Mouse (Mus musculus): ENCODE measurements around the gene Tbx6.
A peak's percentile ranks its signal among the peaks of the same experiment; 100 is the strongest.

Gene Tbx6

DNA sequence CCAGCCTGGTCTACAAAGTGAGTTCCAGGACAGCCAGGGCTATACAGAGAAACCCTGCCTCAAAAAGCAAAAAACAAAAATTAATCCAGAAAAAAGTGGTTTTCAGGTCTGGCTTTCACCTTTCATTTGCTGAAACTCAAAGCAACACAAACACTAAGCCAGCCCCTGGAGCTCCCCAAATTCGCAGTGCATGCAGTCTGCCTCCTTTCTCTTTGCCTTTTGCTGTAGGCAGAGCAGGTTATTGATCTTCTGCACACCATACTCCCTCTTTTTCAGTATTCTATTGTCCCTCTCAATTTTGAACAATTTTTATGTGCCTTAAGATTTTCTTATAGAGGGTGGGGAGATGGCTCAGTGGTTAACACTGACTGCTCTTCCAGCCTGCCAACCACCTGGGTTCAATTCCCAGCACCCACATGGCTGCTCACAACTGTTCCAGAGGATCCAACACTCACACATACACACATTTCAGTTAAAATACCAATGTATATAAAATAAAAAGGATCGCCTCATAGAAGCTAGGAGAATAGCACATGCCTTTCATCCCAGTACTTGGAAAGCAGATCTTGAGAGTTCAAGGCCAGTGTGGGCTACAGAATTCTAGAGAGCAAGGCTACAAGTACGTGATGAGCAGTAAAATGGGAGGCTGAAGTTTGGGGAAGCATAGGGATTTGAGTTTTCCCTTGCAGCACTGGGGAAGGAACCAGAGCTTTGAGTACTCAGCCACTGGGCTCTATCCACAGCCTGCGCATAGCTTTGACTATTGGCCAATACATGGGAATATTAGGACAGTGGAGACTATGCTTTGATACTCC lies 12.4 kb downstream of the Tbx6 start:
- no peak for DNase-seq (ENCODE audit: low read depth, low spot score)

DNA sequence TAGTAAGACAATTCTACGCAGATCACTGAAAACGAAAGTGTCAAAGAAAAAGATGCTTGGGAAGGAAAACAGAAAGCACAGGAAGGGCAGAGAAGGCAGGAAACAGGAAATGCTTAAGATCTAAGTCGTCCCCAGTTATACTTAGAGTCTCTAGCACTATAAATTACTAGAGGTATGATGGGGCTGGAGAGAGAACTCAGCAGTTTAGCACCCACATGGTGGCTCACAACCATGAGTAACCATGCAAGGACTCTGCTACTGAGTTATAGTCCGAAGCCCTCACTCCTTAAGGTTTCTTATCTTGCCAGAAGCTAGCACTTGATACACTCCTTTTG lies 13.0 kb downstream of the Tbx6 start:
- no peak for DNase-seq (ENCODE audit: low read depth, low spot score)

DNA sequence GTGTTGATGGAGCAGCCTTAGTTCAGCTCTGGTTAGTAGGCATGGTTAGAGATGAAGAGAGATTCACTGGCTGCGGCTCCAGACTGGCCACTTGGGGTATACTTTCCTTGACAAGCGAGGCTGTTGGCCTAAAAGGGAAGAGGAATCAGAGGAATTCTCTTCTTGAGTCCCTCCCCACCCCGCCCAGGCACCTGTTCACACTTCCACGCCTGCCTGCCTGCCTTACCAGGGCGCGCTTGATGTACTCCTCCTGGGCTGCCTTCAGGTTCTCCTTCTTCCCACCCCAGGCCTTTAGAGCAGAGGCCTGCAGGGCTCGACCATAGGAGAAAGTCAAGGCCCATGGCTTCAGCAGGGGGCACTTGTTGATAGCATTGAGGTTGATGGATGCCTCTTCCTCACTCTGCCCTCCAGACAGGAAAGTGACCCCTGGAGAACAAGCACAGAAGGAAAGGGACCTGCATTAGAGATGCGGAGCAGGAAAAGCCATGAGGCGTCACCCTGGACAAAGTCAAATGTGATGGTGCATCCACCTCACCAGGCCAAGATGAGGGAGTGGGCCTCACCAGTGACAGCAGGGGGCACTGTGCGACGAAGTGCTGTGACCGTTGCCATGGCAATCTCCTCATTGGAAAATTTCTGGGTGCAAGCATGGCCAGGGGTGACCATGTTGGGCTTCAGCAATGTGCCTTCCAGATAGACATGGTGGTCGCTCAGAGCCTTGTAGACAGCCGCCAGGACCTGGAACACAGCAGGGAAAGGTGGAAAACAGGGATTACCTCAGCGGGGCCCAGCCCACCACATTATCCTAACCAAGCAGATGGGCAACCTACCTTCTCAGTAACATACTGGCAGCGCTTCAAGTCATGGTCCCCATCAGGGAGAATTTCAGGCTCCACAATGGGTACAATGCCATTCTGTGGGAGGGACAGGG lies 14.4 kb downstream of the Tbx6 start:
- DNase-seq (ENCODE audit: low read depth, low spot score) = no peak

DNA sequence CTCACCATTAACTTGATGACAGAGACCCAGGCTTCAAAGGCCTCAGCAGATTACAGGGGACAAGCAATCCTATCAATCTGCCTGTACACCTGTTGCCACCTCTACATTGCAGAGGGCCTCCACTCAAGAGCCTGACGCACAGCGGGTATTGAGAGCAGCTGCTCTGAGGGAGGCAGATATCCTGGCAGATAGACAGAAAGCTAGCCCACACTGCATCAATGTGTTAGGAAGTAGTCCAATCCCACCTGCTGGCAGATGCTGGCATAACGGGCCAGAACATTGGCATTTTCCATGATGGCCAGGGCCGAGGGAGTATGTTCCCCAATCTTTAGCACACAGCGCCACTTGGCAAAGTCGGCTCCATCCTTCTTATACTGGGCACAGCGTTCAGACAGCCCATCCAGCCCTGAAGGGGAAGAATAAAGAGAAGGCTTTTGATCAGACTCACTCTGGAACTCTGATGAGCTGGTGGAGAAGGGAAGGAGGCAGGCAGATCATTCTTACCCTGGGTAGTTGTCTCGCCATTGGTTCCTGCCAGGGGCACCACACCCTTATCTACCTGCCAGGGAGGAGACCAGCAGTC lies 15.2 kb downstream of the Tbx6 start:
- no peak for DNase-seq (ENCODE audit: low read depth, low spot score)

DNA sequence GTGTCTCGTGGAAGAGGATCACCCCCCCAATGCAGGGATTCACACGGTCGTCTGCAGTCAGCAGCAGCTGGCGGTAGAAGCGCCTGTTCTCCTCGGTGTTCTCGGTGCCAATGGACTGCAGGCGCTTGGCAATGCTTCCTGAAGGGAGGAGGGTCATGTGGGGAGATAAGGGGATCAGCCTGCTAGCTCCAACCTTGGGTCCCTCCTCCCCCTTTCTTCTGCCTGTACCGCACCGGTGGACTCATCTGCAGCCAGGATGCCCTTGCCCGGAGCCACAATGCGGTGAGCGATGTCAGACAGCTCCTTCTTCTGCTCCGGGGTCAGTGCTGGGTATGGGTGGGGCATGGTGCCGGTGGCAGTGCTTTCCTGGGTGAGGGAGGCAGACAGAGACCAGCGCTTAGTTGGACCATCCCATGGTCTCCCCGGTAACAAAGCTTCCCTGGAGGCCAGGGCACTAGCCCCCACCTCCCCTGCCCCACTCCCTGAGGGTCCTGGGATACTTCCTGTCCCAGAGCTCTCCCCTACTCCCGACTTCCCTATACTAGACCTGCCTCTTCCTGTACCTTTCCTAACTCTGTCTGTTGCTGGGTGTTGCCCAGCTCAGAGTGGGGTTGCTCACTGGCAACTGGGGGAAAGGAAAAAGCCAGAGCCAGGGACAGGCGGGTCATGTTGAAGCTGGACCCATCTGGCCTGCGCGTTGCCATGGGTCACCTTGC lies 16.3 kb downstream of the Tbx6 start, which contains the start of gene Fam57b:
TSS of gene Fam57b (plus strand) at position 258 of the 716 bp plus-strand sequence.
- DNase-seq (ENCODE audit: low read depth, low spot score) = no peak

DNA sequence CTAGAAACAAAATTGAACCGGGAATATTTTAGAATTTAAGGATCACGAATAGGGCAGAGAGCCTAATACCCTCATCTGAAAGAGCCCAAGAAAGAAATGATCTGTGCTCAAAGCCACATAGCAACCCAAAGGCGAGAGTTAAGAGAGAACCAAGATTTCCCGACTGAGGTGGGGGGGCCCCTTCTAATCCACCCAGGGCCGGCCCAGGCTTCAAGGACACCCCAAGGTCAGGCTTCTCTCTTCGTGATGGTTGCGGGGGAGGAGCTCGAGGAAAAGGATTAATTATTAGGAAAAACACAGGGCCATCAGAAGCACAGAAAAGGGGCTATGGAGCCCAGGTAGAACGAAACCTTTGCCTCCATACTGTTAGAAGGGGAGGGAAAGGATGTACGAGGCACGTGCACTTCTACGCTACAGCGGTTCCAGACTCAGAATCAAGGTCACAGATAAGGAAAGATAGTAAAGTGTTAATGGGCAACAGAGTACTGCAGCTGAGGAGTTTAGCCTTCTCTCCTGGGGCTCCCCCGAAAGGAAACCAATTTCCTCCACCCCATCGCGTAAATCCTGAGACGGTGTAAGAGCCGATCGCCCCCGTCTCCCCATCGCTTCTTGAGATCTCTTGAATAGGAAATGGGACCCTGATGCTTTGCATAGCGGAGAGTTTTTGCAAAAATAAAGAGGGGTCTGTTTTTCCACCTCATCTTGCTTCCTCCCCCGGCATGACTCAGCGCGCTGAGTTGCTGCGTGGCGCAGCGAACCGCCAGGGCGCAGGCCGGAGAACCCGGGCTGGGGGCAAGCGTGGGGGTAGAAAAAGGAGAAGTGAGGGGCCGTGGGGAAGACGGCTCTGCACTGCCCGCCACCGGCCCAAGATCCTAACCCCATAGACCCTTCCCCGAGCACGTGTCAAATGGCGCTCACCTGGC lies 17.1 kb downstream of the Tbx6 start:
- DNase-seq (ENCODE audit: low read depth, low spot score) = no peak

DNA sequence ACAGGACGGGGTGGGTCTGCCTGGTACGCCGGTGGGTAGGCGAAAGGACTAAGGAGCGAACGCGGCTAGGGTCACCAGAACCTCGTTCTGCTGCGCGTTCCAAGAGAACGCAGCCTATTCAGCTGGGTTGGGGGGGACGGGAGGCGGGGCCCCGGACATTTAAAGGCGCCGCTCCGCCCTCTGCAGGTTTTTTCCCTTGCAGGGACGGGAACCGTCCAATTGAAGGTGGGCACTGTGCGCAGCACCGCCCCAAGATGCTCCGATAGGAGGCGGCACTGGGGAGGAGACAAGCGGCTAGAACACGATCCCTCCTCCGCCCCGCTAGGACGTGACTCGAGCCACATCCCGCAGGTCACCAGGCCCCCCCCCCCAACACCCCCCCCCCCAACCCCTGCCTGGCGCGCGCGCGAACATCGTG lies 17.8 kb downstream of the Tbx6 start:
- peak; percentile 79 for DNase-seq (ENCODE audit: low read depth, low spot score)

DNA sequence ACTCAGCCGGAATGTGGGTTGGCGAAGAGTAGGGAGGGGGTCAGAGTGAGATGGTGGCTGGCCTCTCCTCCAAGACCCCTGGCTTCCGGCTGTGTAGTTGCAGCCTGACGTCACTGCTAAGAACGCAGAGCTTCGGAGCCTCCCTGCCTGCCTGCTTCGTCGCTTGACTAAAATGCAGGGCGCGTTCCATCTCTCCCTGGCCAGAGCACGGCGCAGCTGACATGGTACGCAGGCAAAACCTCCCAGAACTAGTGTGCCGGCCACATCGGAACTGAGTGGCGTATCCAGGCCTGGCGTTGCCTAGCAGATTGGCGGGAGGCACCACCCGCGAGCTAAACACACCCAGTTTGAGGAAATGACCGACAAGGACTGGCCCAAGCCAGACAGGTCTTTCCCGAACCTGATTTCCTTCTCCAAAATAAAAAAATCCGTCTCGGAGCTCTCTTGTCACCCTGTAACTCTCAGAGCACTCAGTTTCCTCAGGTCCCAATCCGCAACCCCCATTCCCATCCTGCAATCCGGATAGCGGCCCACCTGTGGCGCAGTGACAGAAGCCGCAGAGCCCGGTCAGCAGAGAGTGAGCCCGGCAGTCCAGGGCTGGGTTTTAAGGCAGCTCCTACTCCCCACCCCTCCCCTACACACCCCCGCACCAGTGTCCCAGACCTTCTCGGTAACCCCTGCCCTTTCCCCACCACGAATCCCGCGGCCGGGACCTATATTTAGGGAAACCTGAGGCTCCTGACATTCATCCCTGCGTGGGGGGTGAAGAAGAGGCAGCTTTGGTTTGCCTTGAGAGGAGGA lies 18.4 kb downstream of the Tbx6 start:
- DNase-seq (ENCODE audit: low read depth, low spot score) = no peak

DNA sequence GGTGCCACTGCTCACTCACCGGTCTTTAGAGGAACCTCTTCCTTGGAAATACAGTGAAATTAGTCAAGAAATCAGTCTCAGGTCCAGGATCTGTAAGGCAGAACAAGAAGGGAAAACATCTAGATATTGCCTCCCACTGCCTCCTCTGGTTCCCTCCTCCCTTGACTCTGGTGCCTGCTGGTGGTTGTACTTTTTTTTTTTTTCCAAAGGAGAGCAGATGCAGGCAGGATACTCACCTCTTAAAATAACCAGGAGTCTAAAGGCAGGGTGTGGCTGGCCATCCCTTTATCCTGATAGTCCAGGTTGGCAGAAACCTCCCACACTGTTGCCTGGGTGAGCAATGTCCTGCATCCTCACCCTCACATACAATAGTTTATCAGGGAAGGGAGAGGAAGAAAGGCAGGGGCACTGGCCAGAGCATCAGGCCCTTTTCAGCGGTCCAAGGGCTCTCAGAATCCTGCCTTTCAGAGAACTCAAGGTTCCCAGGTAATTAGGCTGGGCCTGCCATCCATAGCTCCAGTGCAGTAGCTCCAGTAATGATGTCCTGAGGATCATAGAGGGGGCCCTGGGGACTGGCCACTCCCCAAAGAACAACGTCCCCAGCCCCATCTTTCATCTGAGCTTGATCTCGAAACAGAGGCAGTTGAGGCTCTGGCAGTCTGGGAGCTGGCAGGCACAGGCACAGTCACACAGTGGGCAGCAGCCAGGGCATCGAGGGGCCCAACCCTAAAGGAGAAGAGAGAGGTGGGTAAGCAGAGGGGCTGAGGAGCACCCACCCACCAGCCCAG lies 19.2 kb downstream of the Tbx6 start:
- DNase-seq (ENCODE audit: low read depth, low spot score) = no peak

DNA sequence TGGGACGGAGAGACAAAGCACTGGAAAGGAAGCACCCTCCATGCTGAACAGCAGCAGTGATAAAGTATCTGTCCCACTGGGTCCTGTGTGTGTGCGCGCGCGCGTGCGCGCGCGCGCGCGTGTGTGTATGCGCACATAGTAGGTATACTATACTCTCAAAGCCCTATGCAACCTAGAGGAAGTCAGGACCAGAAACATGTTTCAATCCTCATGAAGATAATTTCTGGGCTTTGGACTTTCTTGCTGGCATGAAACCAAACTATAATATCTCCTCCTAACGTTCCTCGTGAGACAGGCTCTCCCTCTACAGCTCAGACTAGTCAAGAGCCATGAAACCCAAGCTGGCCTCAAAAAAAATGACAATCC lies 19.8 kb downstream of the Tbx6 start:
- no peak for DNase-seq (ENCODE audit: low read depth, low spot score)

DNA sequence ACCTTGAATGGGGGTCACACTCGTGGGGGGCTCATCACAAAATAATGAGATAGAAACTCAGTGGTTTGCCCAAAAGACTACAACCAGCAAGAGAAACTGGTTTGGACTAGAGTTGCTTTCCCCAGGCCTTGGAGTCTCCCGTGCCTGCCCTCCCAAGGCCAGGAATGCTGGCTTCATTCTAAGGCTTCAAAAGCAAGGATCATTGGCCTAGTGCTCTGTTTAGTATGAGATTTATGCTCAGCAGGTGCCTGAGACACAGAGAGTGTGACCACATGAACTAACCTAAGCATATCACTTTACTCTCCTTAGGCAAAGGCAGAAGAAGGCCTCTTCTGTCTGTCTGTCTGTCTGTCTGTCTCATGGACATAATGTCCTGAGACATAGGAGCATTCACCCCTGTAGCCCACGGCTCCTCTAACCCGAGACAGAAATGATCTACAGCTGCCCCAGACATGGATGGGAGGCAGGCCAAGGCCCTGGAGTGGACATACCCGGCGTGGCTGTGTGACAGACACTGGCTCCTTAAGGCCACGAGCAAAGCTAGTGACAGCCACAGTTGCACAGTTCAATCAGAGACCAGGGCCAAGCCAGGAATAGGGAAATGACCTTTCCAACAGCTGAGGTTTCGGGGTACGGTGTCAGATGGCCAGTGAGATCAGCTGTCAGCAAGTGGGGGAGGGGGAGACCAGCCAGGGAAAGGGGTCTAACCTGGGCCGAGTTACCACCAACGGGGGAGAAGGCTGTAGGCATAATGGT lies 21.0 kb downstream of the Tbx6 start:
- no peak for DNase-seq (ENCODE audit: low read depth, low spot score)

DNA sequence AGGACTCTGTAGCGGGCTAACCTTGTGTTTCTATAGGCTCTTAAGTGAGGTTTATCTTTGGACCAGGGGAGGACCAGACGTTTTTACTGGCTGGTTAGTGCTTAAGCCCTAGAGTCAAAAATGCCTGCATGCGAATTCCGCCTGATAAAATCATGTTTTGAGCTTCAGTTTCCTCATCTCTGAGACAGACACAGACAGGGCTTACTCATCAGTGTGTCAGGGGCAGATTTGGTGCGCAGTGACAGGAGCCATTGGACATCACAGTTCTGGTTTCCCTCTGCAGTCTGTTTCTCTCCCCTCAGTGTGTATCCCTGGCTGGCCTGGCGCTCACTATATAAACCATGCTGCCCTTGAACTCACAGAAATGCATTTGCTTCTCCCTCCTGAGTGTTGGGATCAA lies 21.9 kb downstream of the Tbx6 start:
- DNase-seq (ENCODE audit: low read depth, low spot score) = no peak

DNA sequence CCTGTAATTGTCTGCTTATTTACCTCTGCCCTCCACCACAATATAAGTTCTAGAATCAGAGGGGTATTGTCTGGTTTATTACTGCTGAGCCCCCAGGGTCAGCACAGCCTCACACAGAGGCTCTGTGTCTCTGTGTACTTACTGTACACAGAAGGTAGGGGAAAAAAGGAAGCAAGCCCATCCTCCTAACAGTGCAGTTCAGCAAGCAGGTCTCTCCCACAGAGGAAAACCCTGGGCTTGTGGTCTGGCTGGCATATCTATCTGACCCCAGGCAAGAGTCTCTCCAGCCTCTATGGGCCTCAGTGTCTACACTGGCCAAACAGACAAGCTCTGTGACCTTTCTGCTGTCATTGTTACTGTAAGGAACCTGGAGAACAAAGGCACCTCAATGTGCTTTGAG lies 22.5 kb downstream of the Tbx6 start:
- no peak for DNase-seq (ENCODE audit: low read depth, low spot score)

DNA sequence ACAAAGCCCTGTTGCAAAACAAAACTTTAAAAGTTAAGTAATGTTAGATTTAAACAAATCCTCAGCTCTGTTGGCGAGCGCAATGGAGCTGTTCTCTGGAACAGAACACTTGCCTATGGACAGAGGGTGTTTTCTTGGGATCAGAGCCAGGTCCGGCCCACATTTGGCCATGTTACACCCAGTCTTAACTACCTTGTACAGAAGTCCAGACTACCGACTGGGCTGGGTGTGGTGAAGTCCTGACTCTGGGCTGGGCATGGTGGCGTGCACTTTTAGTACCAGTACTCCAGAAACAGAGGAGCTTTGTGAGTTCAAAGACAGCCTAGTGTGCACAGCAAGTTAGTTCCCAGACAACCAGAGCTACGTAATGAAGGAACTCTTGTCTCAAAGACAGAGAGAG lies 25.7 kb downstream of the Tbx6 start:
- no peak for DNase-seq (ENCODE audit: low read depth, low spot score)

DNA sequence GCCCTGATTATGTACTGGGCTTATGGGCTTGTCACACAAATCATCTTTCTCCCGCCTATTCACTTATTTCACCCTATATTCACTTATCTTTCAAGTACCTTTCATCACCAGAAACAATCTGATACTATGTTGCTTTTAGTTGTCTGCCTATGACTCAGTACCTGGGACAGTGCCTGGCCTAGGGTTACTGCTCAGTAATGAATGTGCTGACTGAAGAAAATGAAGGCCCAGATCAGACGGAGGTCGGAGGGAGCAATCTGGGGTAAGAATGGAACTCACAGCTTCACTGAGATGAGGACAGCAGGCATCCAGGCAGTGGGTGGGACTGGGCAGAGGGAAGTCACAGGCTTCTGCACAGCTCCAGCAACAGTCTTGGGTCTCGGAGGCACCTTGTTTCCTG lies 26.1 kb downstream of the Tbx6 start:
- no peak for DNase-seq (ENCODE audit: low read depth, low spot score)

DNA sequence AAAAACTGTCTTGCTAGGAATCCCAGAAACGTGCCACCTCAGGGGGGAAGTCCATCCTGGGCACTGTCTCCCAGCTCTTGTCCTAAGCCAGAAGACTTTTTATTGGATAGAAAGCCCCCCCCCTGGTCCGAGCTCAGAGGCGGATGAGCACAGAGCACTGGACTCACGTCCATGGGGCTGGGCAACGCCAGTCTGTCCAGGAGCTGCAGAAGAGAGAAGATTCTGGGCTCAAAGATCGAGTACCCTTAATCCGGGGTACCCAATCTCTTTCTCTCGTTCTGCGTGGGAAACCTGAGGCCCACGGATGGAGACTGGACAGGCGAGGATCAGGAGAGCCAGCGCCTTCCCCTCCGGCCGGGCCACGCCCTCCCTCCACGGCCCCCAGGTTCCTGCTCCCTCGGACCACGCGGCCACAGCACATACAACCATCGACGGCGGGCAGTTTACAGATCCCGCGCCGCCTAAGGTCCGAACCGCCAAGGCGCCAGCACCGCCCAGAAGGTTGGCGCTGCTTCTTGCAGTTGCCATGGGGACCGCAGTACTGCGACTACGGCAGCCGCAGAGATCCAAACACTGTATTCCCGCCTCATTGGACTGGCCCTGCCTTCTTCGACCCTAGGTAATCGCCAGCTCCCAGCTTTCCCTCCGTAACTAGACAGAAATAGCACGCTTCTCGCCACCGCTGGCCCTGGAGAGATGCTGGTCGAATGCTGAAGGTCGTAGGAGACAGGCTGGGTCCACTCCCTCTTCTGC lies 27.6 kb downstream of the Tbx6 start:
- DNase-seq (ENCODE audit: low read depth, low spot score) = peak; percentile 61

DNA sequence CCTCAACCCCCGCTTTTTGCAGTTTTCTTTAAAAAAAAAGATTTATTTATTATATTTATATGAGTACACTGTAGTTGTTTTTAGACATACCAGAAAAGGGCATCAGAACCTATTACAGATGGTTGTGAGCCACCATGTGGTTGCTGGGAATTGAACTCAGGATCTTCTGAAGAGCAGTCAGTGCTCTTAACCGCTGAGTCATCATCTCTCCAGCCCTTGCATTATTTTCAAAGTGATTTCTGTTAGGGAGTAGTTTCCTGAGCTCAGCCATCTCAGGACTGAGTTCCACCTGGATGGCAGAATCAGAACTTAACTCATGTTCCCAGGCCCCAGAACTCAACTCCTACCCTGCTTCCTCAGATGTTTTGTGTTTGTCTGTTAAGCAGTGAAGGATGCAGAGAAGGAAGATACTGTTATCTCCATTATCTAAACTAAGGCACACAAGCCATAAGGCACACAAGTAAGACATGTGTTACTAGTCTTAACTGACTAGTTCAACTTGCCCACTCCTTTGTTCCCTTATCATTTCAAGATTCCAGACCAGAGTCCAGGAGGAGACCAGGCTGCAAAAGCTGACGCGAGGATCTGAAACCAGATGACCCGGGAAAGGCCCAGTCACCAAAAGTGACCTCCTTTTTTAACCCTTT lies 28.6 kb downstream of the Tbx6 start:
- no peak for DNase-seq (ENCODE audit: low read depth, low spot score)
